Mouse (Mus musculus) CH12F3 (cell line): ENCODE data around the gene Cd3eap.

Source experiments
- in situ Hi-C: fragments of 300-500 bp; cut with MboI; formaldehyde crosslinking; loops from 2 replicates; pipeline ENCODE4 v1.14.3; 2020; ENCODE audit warnings: low sequenced_read_pairs

Cd3eap gene

DNA sequence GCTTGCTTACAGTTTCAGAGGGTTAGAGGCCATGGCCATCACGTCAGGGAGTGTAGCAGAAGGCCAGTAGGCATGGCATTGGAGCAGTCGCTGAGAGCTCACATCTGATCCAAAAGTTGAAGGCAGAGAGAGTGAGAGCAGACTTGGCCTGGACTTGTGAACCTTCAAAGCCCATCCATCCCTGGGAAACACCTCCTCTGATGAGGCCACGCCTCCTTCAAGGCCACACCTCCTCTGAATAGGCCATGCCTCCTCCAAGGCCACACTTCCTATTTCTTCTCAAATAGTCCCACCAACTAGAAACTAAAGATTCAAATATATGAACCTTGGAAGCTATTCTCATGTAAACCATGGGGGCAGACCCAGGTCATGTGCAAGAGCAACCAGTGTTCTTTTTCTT lies 23.7 kb downstream of the Cd3eap start:
- in situ Hi-C loops, result no loop called here

DNA sequence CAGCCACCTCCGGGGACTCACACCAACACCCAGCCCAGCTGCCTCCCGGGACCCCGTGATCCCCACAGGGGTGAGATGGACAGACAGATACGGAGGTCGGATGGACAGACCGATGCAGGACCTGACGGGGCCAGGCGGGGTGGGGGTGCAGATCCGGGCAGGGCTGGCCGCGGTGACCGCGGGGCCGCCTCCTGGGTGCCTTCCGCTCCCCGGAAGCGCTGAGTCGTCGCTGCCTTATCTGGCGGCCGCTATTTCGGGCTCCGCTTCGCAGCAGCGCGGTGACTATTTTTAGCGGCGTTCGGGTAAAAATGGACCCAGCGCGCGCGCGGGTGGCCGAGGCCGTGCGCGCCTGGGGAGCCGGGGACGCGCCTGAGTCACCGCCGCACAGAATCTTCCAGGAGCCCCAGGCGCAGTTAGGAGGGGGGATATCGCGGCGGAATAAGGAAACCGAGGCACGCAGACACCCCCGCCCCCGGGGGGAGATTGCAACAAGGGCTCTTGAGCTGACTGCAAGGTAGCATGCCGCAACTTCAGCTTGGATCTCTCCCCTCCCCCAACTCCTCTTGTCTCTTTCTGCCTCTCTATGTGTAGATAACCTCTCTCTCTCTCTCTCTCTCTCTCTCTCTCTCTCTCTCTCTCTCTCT lies 26.5 kb downstream of the Cd3eap start:
- in situ Hi-C loops, result no loop called here

DNA sequence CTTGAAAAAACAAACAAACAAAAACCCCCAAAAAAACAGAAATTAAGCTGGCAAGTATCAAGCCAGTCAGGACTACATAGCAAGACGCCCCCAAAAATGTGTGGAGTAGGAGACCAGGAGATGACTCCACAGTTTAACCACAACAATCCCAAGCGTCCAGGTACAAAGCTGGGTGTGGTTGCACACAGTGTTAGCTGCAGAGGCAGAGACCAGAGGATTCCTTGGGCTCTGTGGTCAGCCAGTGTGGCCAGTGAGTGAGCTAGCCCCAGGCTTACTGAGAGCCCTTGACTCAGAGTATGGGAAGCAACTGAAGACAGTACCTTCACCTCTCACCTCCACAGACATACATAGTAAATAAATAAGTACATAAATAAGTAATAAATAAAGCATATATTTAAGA lies 27.4 kb downstream of the Cd3eap start:
- in situ Hi-C loops, result no loop called here

DNA sequence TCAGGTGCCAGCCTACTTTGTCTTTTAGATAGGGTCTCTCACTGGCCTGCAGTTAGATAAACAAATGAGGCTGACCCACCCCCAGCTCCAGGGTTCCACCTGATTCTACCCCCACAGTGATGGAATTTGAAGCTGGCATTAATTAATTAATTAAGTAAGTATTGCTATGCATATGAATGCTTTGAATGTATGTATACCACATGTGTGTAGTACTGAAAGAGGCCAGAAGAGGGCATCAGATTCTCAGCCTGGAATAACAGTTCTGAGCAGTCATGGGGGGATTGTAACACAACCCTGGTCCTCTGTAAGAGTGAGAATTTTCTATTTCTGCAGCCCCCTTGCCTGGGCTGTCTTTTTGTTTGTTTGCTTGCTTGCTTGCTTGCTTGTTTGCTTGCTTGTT lies 30.9 kb downstream of the Cd3eap start:
- in situ Hi-C loops, result no loop called here

GRCm38 (mm10) chr7:19327782-19328181 lies 31.5 kb downstream of the Cd3eap start:
- in situ Hi-C loops, result no loop called here

DNA sequence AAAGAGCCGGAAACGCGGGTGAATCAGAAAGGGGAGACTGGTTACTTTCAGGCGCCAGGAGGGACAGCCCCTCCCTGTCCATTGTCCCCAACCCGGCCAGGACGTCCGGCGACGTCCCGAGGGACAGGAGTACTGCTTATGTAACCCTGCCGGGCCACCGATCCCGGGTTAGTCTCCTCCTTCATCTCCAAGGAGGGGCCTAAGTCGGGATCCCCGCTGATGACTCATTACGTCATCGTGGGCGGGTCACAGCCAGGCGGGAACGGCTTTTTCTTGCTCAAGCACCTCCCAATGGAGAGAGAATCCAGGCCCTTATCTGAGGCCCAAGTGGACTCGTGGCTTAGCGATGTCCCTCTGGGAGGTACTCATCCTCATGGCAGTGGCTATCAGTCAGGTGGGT lies 32.2 kb downstream of the Cd3eap start:
- in situ Hi-C loops, result no loop called here

DNA sequence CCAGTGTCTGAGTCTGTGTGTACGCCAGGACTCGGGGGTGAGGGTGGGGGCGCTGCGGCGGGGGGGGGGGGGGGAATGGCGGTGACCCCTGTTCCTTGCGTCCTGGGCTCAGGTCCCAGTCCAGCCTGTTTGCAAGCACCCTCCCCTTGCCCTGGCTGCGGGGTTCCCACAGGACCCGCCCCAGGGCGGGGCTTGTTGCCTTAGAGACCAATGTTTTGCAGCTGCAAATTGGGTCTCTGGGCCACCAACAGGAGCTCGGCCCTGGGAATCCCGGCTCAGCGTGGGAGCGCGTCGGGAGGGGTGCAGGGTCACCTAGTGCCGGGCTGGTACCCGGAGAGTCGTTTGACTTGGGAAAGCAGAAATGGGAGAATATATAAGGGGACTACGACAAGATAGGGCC lies 32.9 kb downstream of the Cd3eap start:
- in situ Hi-C loops, result no loop called here

DNA sequence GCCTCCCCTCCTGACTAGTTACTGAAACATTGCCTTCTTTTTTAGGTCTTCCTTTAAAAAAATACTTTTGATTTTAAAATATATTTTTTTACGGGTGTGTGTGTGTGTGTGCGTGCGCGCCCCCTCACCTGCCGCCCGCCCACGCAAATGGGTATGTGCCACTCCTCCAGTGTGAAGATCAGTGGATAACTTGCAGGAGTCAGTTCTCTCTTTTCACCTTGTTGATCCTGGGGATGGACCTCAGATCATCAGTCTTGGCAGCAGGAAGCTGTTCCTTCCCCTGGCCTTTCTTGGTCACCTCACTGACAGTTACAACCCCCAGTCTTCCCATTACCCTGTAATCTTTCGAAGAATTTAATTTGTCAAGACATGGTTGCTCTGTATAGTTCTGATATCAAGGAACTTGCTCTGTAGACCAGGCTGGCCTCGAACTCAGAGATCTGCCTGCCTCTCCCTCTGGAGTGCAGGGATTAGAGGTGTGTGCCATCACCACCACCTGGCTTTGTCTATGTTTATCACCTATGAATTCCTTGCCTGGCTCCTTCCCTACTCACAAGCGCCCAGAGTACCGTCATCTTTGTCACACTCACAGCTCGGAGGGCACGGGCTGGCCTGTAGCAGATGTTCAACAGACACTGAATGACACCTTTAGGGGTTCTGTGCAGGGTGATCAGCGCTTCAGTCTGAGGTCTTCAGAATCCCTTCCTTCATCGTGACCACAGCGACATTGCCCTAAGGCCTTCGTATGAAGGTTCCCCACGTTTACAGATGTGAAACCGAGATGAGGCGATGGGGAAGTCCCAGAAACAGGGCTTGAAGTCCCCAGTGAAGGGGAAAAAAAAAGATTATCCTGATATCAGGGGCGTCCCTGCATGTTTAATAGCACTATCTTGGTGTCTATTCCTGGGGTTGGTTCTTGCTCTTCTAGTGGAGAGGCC lies 33.8 kb downstream of the Cd3eap start:
- in situ Hi-C loops, result no loop called here

DNA sequence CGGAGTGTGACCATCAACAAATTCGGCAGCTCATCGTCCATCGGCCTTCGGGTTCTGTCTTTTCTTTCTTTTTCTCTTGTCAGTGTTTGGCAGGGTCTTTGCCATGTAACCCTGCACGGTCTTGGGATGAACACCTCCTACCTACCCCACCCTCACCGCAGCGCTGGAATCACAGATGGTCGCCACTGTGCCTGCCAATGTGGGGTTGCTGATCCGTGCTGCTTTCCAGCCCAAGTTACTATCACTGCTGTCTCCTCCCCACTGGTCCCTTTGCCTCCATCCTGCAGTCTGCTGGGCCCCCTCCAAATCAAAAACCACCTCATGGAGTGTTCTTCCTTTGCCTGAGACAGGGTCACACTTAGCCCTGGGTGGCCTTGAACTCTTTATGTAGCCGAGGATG lies 35.1 kb downstream of the Cd3eap start:
- in situ Hi-C loops, result no loop called here

- in situ Hi-C loops, result no loop called here
These were observed 36.8 kb downstream of the Cd3eap start for GRCm38 (mm10) chr7:19322489-19322888.

- in situ Hi-C loops, result no loop called here
These were observed 37.8 kb downstream of the Cd3eap start for GRCm38 (mm10) chr7:19321464-19321863.

DNA sequence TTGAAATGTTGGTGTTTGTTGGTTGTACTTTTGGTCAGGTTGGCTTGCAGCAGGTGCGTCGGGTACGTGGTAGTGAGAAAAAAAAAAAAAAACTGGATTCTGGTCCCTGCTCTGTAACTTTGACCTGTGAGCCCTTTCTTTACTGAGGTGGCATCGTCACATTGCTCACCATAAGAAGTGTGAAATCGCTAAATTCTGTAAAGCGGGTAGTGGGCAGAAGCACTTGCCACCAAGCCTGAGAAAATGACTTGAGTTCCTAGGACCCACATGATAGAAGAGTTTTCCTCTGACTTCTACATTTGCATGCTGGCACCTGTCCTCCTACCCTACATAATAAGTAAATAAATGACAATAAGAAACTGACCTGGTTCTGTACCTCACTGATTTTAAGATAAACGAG lies 38.6 kb downstream of the Cd3eap start:
- in situ Hi-C loops, result no loop called here

GRCm38 (mm10) chr7:19319906-19320305 lies 39.4 kb downstream of the Cd3eap start:
- in situ Hi-C loops, result no loop called here

GRCm38 (mm10) chr7:19319458-19319857 lies 39.8 kb downstream of the Cd3eap start:
- in situ Hi-C loops, result no loop called here

GRCm38 (mm10) chr7:19318676-19319075 lies 40.6 kb downstream of the Cd3eap start:
- in situ Hi-C loops, result no loop called here

DNA sequence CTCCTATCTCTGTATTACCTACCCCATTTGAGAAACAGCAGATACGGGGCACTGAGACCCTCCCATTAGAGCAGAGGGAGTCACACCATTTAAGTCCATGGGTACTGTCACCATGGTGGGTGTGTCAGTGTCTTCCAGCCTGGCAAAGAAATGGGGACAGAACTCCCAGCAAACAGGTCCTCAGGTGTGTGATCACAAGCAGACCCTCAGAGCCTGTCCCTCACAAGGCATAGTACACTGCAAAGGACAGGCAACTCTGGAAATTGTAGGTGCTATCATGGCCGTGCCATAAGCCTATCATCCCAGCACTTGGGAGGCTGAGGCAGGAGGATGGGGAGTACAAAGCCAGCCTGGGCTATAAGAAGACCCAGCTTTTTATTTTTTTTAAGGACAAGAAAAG lies 41.1 kb downstream of the Cd3eap start:
- in situ Hi-C loops, result no loop called here

GRCm38 (mm10) chr7:19316451-19317161 lies 42.7 kb downstream of the Cd3eap start:
- in situ Hi-C loops, result no loop called here

- in situ Hi-C loops, result no loop called here
These were observed 45.2 kb downstream of the Cd3eap start for GRCm38 (mm10) chr7:19314033-19314432.

GRCm38 (mm10) chr7:19311991-19312390 lies 47.3 kb downstream of the Cd3eap start:
- in situ Hi-C loops, result no loop called here

- in situ Hi-C loops, result loop anchor here (5.0 kb wide), 1 partner anchor 32 kb away; the partner anchor contains the start of gene Ercc1
These were observed 49.2 kb downstream of the Cd3eap start, which contains the start of gene Fosb for GRCm38 (mm10) chr7:19309884-19310641. Gene Fosb, minus strand, starts transcription at chr7:19310051.
